Mouse (Mus musculus): ENCODE measurements around the gene Med7. TPM values are rescaled to one million over a fixed set of nuclear protein-coding genes. Genes with fewer than 3 reads are reported as not detected.
"Not testable (repeated sequence)": the region's sequence is repeated elsewhere in the genome, so short reads cannot be mapped to it uniquely, and the experiment has no call there.

The Med7 gene
- polyA plus RNA-seq, 1 experiment from 2014 or later, result 47.5 TPM

DNA sequence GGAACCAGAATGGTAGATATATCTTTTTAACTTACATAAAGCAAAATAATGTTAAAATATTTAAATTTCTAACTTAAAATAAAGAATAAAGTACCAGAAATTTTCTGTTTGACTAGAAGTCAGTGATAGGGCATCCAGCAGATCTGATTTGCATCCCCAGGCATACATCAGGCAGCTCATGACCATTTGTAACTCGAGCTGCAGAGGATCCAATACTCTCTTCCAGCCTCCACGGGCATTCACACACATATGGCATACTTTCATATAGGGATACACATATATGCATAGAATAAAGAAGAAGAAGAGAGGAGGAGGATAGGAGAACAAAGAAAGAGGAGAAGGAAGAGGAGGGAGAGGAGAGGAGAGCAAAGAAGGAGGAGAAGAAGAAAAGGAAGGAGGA, 38.8 kb upstream of the Med7 start:
- Histone ChIP-seq H3K4me3 (no peak overlapping the region), H3K27me3 (replicated peaks) (no peaks in the 10 kb centered on the region), H3K27ac (replicated peaks) (no peak overlapping the region), H3K4me2 (no peak overlapping the region), H3K9ac (no peak overlapping the region), H3K4me1 (peaks cover 6% of the 10 kb centered on the region; the same call in 1 of the 2 replicates), H3K9me3 (no peaks in the 10 kb centered on the region), H3K36me3 (no peaks in the 10 kb centered on the region)
- 66% methylated on average over 2 of the region's 2 CpGs for WGBS
- ATAC-seq (ENCODE audit: extremely low read depth, insufficient number of reproducible peaks, low FRiP score, low TSS enrichment), result no peak

DNA sequence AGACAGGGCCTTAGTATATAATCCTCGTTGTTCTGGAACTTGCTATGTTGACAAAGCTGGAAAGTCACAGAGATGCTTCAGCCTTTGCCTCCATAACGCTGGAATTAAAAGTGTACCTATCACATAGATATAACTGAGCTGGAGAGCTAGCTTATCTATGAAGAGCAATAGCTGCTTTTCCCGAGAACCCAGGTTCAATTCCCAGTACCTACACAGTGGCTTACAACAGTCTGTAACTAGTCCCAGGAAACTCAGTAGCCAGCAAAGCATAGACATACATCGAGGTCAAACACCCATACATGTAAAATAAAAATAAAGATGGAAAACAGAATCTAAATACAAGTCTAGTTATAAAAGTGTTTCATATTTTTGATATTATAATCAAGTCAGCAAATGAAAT, 38.3 kb upstream of the Med7 start:
- 65% methylated on average over 4 of the region's 4 CpGs for WGBS
- Histone ChIP-seq H3K9me3 (no peaks in the 10 kb centered on the region), H3K36me3 (no peaks in the 10 kb centered on the region), H3K4me2 (no peak overlapping the region), H3K4me3 (no peak overlapping the region), H3K27me3 (replicated peaks) (no peaks in the 10 kb centered on the region), H3K9ac (no peak overlapping the region), H3K4me1 (peaks cover 6% of the 10 kb centered on the region; the same call in 1 of the 2 replicates), H3K27ac (replicated peaks) (no peak overlapping the region)
- no peak for ATAC-seq (ENCODE audit: extremely low read depth, insufficient number of reproducible peaks, low FRiP score, low TSS enrichment)

DNA sequence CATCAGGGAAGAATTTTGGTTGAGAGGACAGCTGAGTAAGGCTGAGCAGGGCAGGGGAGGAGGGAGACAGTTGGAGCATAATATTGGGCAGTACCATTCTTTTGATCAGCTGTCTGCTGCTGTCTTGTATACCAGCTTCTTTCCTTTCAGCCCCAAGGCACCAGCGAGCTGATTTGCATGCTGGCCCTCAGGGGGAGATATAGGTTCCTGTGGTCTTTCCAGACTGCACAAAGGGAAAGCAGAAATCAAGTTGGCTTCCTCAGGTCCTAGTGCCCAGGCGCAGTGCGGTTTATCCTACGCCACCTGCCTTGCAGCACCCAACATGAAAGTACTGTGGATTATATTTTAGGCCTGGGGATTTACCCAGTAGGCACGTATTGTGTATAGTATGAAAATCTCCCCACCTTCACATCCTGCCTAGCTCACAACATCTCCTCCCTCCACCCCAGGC, 37.8 kb upstream of the Med7 start:
- ATAC-seq (ENCODE audit: extremely low read depth, insufficient number of reproducible peaks, low FRiP score, low TSS enrichment), result no peak
- H3K27me3 ChIP-seq (replicated peaks), result no peaks in the 10 kb centered on the region; the same call in 1 of the 2 replicates
- H3K4me3 ChIP-seq, result no peak overlapping the region
- WGBS, result 58% methylated on average over 5 of the region's 5 CpGs
- H3K4me2 ChIP-seq, result no peak overlapping the region
- H3K27ac ChIP-seq (replicated peaks), result no peak overlapping the region
- H3K36me3 ChIP-seq, result no peaks in the 10 kb centered on the region
- H3K9ac ChIP-seq, result no peak overlapping the region
- no peaks in the 10 kb centered on the region for H3K9me3 ChIP-seq
- H3K4me1 ChIP-seq, result peaks cover 6% of the 10 kb centered on the region; the same call in 1 of the 2 replicates

DNA sequence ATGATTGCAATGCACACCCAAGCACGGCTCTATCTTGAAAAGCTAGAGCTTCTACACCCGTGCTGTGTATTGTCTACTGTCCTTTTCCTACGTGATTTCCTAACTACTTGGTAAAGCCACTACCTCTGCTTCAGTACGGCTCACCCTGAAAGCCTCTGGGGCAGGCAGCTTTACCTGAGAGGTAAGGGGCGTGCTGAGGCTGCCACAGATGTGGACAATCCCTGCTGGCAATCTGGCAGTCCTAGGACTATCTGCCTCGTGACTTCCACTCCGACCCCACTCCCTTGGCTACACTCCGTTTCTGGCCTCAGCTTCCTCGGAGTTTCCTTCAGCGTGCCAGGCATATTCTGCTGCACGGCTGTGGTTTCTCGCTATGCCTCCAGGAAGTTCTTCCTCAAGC, 35.2 kb upstream of the Med7 start:
- H3K4me1 ChIP-seq, result peaks cover 6% of the 10 kb centered on the region; the same call in 1 of the 2 replicates
- H3K9me3 ChIP-seq, result no peaks in the 10 kb centered on the region
- no peak overlapping the region for H3K9ac ChIP-seq
- 78% methylated on average over 12 of the region's 12 CpGs for WGBS
- H3K4me3 ChIP-seq, result no peak overlapping the region
- no peak for ATAC-seq (ENCODE audit: extremely low read depth, insufficient number of reproducible peaks, low FRiP score, low TSS enrichment)
- no peaks in the 10 kb centered on the region; the same call in 1 of the 2 replicates for H3K27me3 ChIP-seq (replicated peaks)
- no peak overlapping the region for H3K27ac ChIP-seq (replicated peaks)
- no peaks in the 10 kb centered on the region for H3K36me3 ChIP-seq
- no peak overlapping the region for H3K4me2 ChIP-seq

DNA sequence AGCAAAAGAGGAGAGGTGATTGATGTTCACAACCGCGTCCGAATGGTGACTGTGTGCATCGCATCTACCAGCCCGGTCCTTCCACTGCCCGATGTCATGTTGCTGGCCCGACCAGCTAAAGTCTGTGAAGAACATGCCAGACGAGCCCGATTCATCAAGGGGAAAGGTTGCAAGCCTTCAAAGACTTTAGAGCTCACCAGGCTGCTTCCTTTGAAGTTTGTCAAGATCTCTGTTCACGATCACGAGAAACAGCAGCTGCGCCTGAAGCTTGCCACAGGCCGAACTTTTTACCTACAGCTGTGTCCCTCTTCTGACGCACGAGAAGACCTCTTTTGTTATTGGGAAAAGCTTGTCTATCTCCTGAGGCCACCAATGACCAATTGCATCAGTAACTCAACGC, 31.7 kb upstream of the Med7 start:
- H3K27ac ChIP-seq (replicated peaks), result no peak overlapping the region
- H3K9ac ChIP-seq, result no peak overlapping the region
- H3K4me2 ChIP-seq, result no peak overlapping the region
- no peaks in the 10 kb centered on the region for H3K36me3 ChIP-seq
- ATAC-seq (ENCODE audit: extremely low read depth, insufficient number of reproducible peaks, low FRiP score, low TSS enrichment), result no peak
- WGBS, result 73% methylated on average over 16 of the region's 16 CpGs
- H3K9me3 ChIP-seq, result no peaks in the 10 kb centered on the region
- H3K4me1 ChIP-seq, result no peaks in the 10 kb centered on the region
- H3K27me3 ChIP-seq (replicated peaks), result no peaks in the 10 kb centered on the region; the same call in 1 of the 2 replicates
- H3K4me3 ChIP-seq, result no peak overlapping the region

DNA sequence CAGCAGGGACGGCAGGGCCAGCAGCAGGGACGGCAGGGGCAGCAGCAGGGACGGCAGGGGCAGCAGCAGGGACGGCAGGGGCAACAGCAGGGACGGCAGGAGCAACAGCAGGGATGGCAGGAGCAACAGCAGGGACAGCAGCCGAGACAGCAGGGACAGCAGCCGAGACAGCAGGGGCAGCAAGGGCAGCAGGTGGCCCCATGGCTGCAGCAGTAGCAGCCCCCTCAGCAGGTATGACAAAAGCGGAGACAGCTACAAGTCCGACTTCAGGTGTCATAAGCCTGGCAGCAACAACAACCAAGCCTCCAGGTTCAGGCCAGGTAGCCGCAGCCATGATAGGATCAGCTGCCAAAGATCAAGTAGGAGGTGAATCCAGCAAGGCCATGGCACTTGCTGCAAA, 30.0 kb upstream of the Med7 start:
- ATAC-seq (ENCODE audit: extremely low read depth, insufficient number of reproducible peaks, low FRiP score, low TSS enrichment), result no peak

DNA sequence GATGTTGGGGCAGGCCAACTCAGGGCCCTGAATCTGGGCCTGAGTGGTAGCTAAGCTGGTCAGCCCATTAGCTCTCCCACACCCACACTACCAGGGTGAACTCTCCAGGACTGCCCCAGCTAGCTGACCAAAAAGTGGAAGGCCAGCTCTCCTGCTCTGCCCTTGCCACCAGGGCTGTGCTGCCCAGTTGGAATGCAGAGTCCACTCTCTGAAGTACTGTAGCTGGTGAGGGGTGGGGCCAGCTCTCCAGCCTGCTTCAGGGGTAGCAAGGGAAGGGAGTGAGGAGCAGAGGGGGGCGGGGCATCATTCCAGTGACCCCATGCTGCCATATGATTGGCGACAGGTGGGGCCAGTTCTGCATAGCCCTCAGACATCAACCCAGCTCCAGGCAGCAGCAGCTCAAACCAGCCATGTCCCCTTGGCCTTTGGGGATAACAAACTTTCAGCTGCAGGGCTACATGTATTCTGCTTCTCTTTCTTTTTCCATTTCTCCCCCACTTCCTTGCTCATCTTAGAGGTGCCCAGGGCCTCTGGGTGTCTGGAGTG, 26.6 kb upstream of the Med7 start:
- WGBS, result 41% methylated on average over 2 of the region's 2 CpGs
- Histone ChIP-seq H3K27me3 (replicated peaks) (no peaks in the 10 kb centered on the region), H3K9me3 (no peaks in the 10 kb centered on the region), H3K36me3 (no peaks in the 10 kb centered on the region), H3K4me1 (no peaks in the 10 kb centered on the region), H3K9ac (no peak overlapping the region), H3K4me3 (no peak overlapping the region), H3K27ac (replicated peaks) (no peak overlapping the region), H3K4me2 (no peak overlapping the region)
- no peak; the same call in 1 of the 2 replicates for ATAC-seq (ENCODE audit: extremely low read depth, insufficient number of reproducible peaks, low FRiP score, low TSS enrichment)

More for the DNA sequence above, 30.0 kb upstream of the Med7 start:
- peak overlapping the region; percentile 48 for H3K4me2 ChIP-seq
- no peak overlapping the region for H3K27ac ChIP-seq (replicated peaks)
- peak overlapping the region; percentile 45 for H3K9ac ChIP-seq
- H3K27me3 ChIP-seq (replicated peaks), result no peaks in the 10 kb centered on the region; the same call in 1 of the 2 replicates
- 0 out of 2 replicates have a peak overlapping the region, but pooled peaks have one; percentile 13 for H3K4me3 ChIP-seq
- WGBS, result 29% methylated on average over 10 of the region's 10 CpGs
- H3K36me3 ChIP-seq, result no peaks in the 10 kb centered on the region
- H3K9me3 ChIP-seq, result no peaks in the 10 kb centered on the region
- H3K4me1 ChIP-seq, result no peaks in the 10 kb centered on the region

DNA sequence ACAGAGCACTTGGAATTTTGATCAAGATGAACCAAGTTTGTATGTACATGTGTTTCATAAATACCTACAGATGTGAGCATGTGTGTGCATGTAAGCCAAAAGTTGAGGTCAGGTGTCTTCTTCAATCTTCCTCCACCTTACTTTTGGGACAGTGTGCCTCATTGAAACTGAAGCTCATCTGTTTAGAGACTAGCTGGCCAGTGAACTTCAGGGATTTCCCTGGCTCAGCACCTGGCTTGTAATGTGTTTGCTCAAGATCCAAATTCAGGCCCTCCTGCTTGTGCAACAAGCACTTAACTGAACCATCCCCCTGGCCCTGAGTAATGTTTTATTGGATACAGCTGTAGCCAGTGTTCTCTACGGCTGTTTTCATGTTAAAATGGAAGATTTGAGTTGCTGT, 18.3 kb upstream of the Med7 start:
- 81% methylated on average over 1 of the region's 1 CpGs for WGBS
- no peak overlapping the region for H3K9ac ChIP-seq

DNA sequence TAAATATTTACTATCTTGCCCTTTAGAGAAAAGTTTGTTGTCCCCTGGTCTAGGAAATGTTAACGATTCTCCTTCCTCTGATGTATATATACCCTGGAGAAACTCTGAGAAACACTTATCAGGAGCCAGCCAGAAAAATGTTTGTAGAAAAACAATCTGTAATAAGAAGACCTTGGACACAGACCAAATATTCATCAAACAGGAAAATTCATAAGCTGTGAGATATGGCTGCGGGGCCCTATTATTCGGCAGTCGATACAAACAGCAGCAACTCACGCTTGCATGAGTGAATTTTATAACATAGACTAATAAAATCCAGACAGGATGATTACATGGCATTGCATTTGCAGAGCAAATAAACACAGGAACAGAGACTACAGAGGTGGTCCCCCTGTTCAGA, 17.9 kb upstream of the Med7 start:
- H3K27ac ChIP-seq (replicated peaks), result no peak overlapping the region
- no peak overlapping the region for H3K4me3 ChIP-seq
- no peaks in the 10 kb centered on the region for H3K9me3 ChIP-seq
- ATAC-seq (ENCODE audit: extremely low read depth, insufficient number of reproducible peaks, low FRiP score, low TSS enrichment), result no peak
- 75% methylated on average over 5 of the region's 5 CpGs for WGBS
- no peak overlapping the region for H3K4me2 ChIP-seq
- no peaks in the 10 kb centered on the region for H3K27me3 ChIP-seq (replicated peaks)
- H3K4me1 ChIP-seq, result no peaks in the 10 kb centered on the region
- no peaks in the 10 kb centered on the region for H3K36me3 ChIP-seq
- H3K9ac ChIP-seq, result no peak overlapping the region

More for the DNA sequence above, 18.3 kb upstream of the Med7 start:
- Histone ChIP-seq H3K9me3 (no peaks in the 10 kb centered on the region), H3K4me2 (no peak overlapping the region), H3K27me3 (replicated peaks) (no peaks in the 10 kb centered on the region), H3K4me1 (no peaks in the 10 kb centered on the region), H3K27ac (replicated peaks) (no peak overlapping the region), H3K4me3 (no peak overlapping the region), H3K36me3 (no peaks in the 10 kb centered on the region)
- no peak for ATAC-seq (ENCODE audit: extremely low read depth, insufficient number of reproducible peaks, low FRiP score, low TSS enrichment)

DNA sequence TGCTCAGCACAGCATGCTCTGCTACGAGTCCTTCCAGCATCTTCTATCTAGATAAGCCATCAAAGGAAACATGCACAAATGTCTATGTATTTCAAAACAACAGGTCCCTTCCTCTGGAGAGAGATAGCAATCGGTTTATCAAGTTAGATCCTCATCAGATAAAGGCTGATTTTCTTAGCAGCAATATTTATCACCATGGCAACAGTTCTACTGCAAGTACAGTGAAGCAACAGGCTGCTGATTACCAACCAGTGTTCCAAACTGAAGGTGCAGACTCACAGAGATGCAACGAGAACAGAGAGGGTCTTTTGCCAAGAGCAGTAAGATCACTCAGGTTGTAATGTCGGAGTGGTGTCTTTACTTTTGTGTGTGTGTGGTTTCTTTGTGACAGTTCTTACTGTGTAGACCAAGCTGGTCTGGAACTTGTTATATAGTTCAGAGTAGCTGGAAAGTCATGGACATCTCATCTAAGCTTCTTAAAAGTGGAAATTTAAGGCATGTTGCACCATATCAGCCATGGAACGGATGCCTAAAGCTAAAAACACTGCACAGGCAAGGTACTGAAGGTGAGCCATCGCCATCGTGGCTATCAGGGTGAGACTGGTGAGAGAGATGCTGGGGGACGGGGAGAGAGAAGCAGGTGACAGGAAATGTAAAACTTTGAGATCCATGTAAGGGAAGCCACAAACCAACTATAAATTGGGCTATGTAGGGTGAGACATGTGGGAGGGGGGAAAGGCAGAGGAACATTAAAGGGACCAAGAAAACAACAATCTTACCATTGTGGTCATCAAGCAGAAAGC, 15.4 kb upstream of the Med7 start:
- no peaks in the 10 kb centered on the region for H3K9me3 ChIP-seq
- H3K27ac ChIP-seq (replicated peaks), result no peak overlapping the region
- no peak overlapping the region for H3K9ac ChIP-seq
- H3K27me3 ChIP-seq (replicated peaks), result no peaks in the 10 kb centered on the region
- no peak for ATAC-seq (ENCODE audit: extremely low read depth, insufficient number of reproducible peaks, low FRiP score, low TSS enrichment)
- no peaks in the 10 kb centered on the region for H3K36me3 ChIP-seq
- H3K4me2 ChIP-seq, result no peak overlapping the region
- H3K4me1 ChIP-seq, result no peaks in the 10 kb centered on the region
- no peak overlapping the region for H3K4me3 ChIP-seq
- 72% methylated on average over 8 of the region's 8 CpGs for whole genome bisulfite sequencing

DNA sequence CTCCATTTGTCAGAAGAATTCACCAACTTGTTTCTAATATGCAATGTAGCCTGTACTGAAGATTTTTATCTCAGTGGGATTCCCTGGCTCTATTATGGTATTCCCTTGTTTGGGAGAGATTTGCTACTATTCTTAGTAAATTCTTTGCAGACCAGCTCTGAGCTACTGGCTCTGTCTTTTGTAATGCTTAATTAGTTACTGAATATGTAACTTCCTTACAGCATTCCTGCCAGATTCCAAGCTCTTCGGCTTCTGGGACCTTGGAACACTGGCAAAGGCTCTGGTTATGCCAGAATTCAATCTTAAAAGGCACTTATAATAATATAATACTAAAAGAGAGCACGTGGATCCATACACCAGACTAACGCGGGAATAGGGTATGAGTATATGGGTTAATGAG, 8.6 kb upstream of the Med7 start:
- not testable (repeated sequence) for H3K4me2 ChIP-seq; H3K36me3 ChIP-seq; H3K4me3 ChIP-seq; H3K9ac ChIP-seq; H3K4me1 ChIP-seq; ATAC-seq (ENCODE audit: extremely low read depth, insufficient number of reproducible peaks, low FRiP score, low TSS enrichment); H3K27ac ChIP-seq (replicated peaks); H3K27me3 ChIP-seq (replicated peaks); H3K9me3 ChIP-seq
- 43% methylated on average over 4 of the region's 4 CpGs for WGBS

DNA sequence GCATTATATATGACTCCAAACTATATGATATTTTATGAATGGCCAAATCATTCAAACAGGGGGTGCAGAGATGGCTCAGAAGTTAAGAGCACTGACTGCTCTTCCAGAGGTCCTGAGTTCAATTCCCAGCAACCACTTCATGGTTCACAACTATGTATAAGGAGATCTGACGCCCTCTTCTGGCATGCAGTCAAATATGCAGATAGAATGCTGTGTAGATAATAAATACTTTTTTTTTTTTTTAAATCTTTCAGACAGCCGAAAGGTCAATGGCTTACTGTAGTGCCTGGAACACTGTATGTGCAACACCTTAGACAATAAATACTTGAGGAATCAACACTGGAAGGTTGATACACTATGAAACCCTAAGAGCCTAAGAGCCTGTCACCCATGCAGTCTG, 6.6 kb upstream of the Med7 start:
- no peaks in the 10 kb centered on the region for H3K36me3 ChIP-seq
- WGBS, result 80% methylated on average over 2 of the region's 2 CpGs
- H3K27me3 ChIP-seq (replicated peaks), result no peaks in the 10 kb centered on the region
- no peak overlapping the region for H3K27ac ChIP-seq (replicated peaks)
- no peak for ATAC-seq (ENCODE audit: extremely low read depth, insufficient number of reproducible peaks, low FRiP score, low TSS enrichment)
- no peak overlapping the region for H3K9ac ChIP-seq
- H3K4me2 ChIP-seq, result no peak overlapping the region
- no peaks in the 10 kb centered on the region for H3K9me3 ChIP-seq
- H3K4me3 ChIP-seq, result no peak overlapping the region
- no peaks in the 10 kb centered on the region for H3K4me1 ChIP-seq

All from heart, embryonic 13.5 days (tissue).